Mouse (Mus musculus): ENCODE measurements around the gene Cytip. TPM values are rescaled to one million over a fixed set of nuclear protein-coding genes. Genes with fewer than 3 reads are reported as not detected.

The Cytip gene
- total and polyA plus RNA-seq, 2 experiments from 2014 or later: 0.49 TPM; not detected in 1

GRCm38 (mm10) chr2:58157466-58157865, 37.9 kb downstream of the Cytip start:
- Histone ChIP-seq H3K36me3 (ENCODE audit: insufficient read depth, low read length) (no peaks in the 10 kb centered on the region), H3K4me1 (ENCODE audit: insufficient read depth, low read length) (no peaks in the 10 kb centered on the region), H3K9ac (replicated peaks; ENCODE audit: low read length) (no peak overlapping the region), H3K4me3 (ENCODE audit: low read length) (no peak overlapping the region), H3K27ac (no peak overlapping the region), H3K4me2 (ENCODE audit: low read depth, low read length) (no peak overlapping the region), H3K27me3 (ENCODE audit: insufficient read depth, low read length) (no peaks in the 10 kb centered on the region), H3K9me3 (ENCODE audit: low read length) (no peaks in the 10 kb centered on the region)
- 94% methylated on average over 5 of the region's 5 CpGs for WGBS
- DNase-seq (ENCODE audit: low spot score) (no peak), ATAC-seq (no peak)
- TF ChIP-seq CTCF (IDR thresholded peaks at IDR 0.05; ENCODE audit: low read depth): no peak

- Histone ChIP-seq H3K4me2 (ENCODE audit: low read depth, low read length) (no peak overlapping the region), H3K27ac (no peak overlapping the region), H3K36me3 (ENCODE audit: insufficient read depth, low read length) (no peaks in the 10 kb centered on the region), H3K9me3 (ENCODE audit: low read length) (no peaks in the 10 kb centered on the region), H3K27me3 (ENCODE audit: insufficient read depth, low read length) (no peaks in the 10 kb centered on the region), H3K4me1 (ENCODE audit: insufficient read depth, low read length) (no peaks in the 10 kb centered on the region), H3K4me3 (ENCODE audit: low read length) (no peak overlapping the region), H3K9ac (replicated peaks; ENCODE audit: low read length) (no peak overlapping the region)
- ATAC-seq (no peak), DNase-seq (ENCODE audit: low spot score) (no peak)
- no peak for TF ChIP-seq CTCF (IDR thresholded peaks at IDR 0.05; ENCODE audit: low read depth)
- WGBS: 78% methylated on average over 5 of the region's 5 CpGs
Observed at GRCm38 (mm10) chr2:58156495-58157392, 38.6 kb downstream of the Cytip start.

- H3K27me3 ChIP-seq (ENCODE audit: insufficient read depth, low read length): no peaks in the 10 kb centered on the region
- no peaks in the 10 kb centered on the region for H3K36me3 ChIP-seq (ENCODE audit: insufficient read depth, low read length)
- no peak overlapping the region for H3K27ac ChIP-seq
- no peak overlapping the region for H3K9ac ChIP-seq (replicated peaks; ENCODE audit: low read length)
- no peak for TF ChIP-seq CTCF (IDR thresholded peaks at IDR 0.05; ENCODE audit: low read depth)
- H3K4me3 ChIP-seq (ENCODE audit: low read length): no peak overlapping the region
- no peak overlapping the region for H3K4me2 ChIP-seq (ENCODE audit: low read depth, low read length)
- 94% methylated on average over 5 of the region's 5 CpGs for WGBS
- H3K4me1 ChIP-seq (ENCODE audit: insufficient read depth, low read length): no peaks in the 10 kb centered on the region
- H3K9me3 ChIP-seq (ENCODE audit: low read length): no peaks in the 10 kb centered on the region
- no peak for DNase-seq (ENCODE audit: low spot score)
- no peak for ATAC-seq
Observed at GRCm38 (mm10) chr2:58156108-58156415, 39.3 kb downstream of the Cytip start.

- no peaks in the 10 kb centered on the region for H3K4me1 ChIP-seq (ENCODE audit: insufficient read depth, low read length)
- no peak overlapping the region for H3K9ac ChIP-seq (replicated peaks; ENCODE audit: low read length)
- ATAC-seq (peak; percentile 47; the same call in 1 of the 2 replicates), DNase-seq (ENCODE audit: low spot score) (no peak)
- H3K4me3 ChIP-seq (ENCODE audit: low read length): no peak overlapping the region
- no peak overlapping the region for H3K27ac ChIP-seq
- H3K9me3 ChIP-seq (ENCODE audit: low read length): no peaks in the 10 kb centered on the region
- WGBS: 53% methylated on average over 7 of the region's 7 CpGs
- H3K36me3 ChIP-seq (ENCODE audit: insufficient read depth, low read length): no peaks in the 10 kb centered on the region
- H3K27me3 ChIP-seq (ENCODE audit: insufficient read depth, low read length): no peaks in the 10 kb centered on the region
- no peak overlapping the region for H3K4me2 ChIP-seq (ENCODE audit: low read depth, low read length)
- no peak for TF ChIP-seq CTCF (IDR thresholded peaks at IDR 0.05; ENCODE audit: low read depth)
Observed at GRCm38 (mm10) chr2:58155271-58156107, 39.8 kb downstream of the Cytip start.

- no peak for ATAC-seq
- Histone ChIP-seq H3K27me3 (ENCODE audit: insufficient read depth, low read length) (no peaks in the 10 kb centered on the region), H3K9me3 (ENCODE audit: low read length) (no peaks in the 10 kb centered on the region), H3K4me2 (ENCODE audit: low read depth, low read length) (no peak overlapping the region), H3K27ac (no peak overlapping the region), H3K9ac (replicated peaks; ENCODE audit: low read length) (no peak overlapping the region), H3K4me1 (ENCODE audit: insufficient read depth, low read length) (no peaks in the 10 kb centered on the region), H3K36me3 (ENCODE audit: insufficient read depth, low read length) (no peaks in the 10 kb centered on the region), H3K4me3 (ENCODE audit: low read length) (no peak overlapping the region)
- DNase-seq (ENCODE audit: low spot score): no peak
- TF ChIP-seq CTCF (IDR thresholded peaks at IDR 0.05; ENCODE audit: low read depth): no peak
- WGBS: 86% methylated on average over 1 of the region's 1 CpGs
Observed at GRCm38 (mm10) chr2:58154555-58154954, 40.8 kb downstream of the Cytip start.

- WGBS: 85% methylated on average over 7 of the region's 7 CpGs
- H3K4me2 ChIP-seq (ENCODE audit: low read depth, low read length): no peak overlapping the region
- H3K4me3 ChIP-seq (ENCODE audit: low read length): no peak overlapping the region
- no peaks in the 10 kb centered on the region for H3K4me1 ChIP-seq (ENCODE audit: insufficient read depth, low read length)
- no peak for TF ChIP-seq CTCF (IDR thresholded peaks at IDR 0.05; ENCODE audit: low read depth)
- no peaks in the 10 kb centered on the region for H3K9me3 ChIP-seq (ENCODE audit: low read length)
- H3K27ac ChIP-seq: no peak overlapping the region
- no peaks in the 10 kb centered on the region for H3K36me3 ChIP-seq (ENCODE audit: insufficient read depth, low read length)
- DNase-seq (ENCODE audit: low spot score) (no peak), ATAC-seq (no peak)
- H3K27me3 ChIP-seq (ENCODE audit: insufficient read depth, low read length): no peaks in the 10 kb centered on the region
- H3K9ac ChIP-seq (replicated peaks; ENCODE audit: low read length): no peak overlapping the region
Observed at GRCm38 (mm10) chr2:58153742-58154141, 41.6 kb downstream of the Cytip start.

Data from hindbrain, postnatal 0 days (tissue).